Mouse (Mus musculus) embryonic fibroblast, embryonic 13.5 days (primary cell): Measurements from ENCODE around the gene Rad9a.

Experiments
- CTCF ChIP-seq: IDR thresholded peaks from 2 replicates; pipeline ENCODE4 v1.5.1; 2011; ENCODE audit warnings: mild to moderate bottlenecking, control low read depth, low read length, moderate library complexity, borderline replicate concordance; ENCODE audit not compliant: insufficient read depth
- POLR2A ChIP-seq: IDR thresholded peaks from 2 replicates; pipeline ENCODE4 v1.6.1; 2011; ENCODE audit warnings: low read depth, mild to moderate bottlenecking, control low read depth, low read length, moderate library complexity

DNA sequence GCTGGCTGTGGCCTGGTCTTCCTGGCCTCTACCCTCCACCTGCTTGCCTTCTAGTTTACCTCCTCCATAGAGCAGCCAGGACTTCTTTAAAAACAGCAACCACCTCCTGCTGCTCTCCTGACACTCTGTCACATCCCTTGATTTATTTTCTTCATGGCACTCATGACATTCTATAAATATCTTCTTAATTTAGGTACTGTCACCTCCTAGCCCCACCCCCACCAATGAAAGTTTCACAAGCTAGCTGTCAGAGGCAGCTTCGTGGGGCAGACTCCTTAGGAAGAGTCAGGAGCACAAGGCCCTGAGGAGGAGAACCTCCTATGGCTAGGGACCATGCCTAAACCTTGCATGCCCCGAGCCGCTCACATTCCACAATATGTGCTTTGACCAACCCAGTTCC lies 14.2 kb downstream of the Rad9a start:
- TF ChIP-seq CTCF (no peak), POLR2A (no peak)
